Mouse (Mus musculus): ENCODE measurements around the gene Ulk4. TPM values are rescaled to one million over a fixed set of nuclear protein-coding genes. Genes with fewer than 3 reads are reported as not detected.

Ulk4 gene
- total and polyA plus RNA-seq, 3 experiments, result 26.6 to 31.1 TPM; not detected in 1

DNA sequence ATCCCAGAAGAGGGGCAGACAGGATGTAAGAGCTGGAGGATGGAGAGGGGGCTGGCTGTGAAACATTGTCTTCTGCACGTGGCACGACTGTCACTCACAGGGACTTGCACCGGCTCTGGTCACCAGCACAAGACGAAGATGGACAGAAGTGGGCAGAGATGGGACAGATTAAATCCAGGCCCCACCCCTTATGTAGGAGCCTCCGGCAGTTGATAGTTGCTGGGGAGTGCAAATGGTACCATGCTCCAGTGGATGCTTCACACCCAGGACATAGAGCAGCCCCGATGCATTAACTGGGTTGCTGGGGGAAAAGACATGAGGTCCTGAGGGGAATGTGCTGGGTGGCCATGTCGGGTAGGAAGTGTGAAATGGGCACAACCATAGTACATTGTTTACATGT is 18.2 kb upstream of the Ulk4 start:
- Histone ChIP-seq H3K9me3 (replicated peaks; ENCODE audit: insufficient read depth, low read length) (no peaks in the 10 kb centered on the region), H3K36me3 (ENCODE audit: control insufficient read depth in 1 of 2, insufficient read depth in 2 of 2, low read length in 2 of 2) (peaks cover 0 to 11% of the 10 kb centered on the region in 2 experiments; a peak in 2 of 4 replicates), H3K4me3 (ENCODE audit: control insufficient read depth in 1 of 2, insufficient read depth in 1 of 2, low read depth in 2 of 2, low read length in 2 of 2) (no peak overlapping the region), H3K27me3 (ENCODE audit: control insufficient read depth in 1 of 2, insufficient read depth in 2 of 2, low read length in 2 of 2) (peaks cover 0 to 2% of the 10 kb centered on the region in 2 experiments; a peak in 1 of 4 replicates), H3K9ac (ENCODE audit: control insufficient read depth, low read depth, low read length, poor library complexity, severe bottlenecking) (no peak overlapping the region), H3K27ac (ENCODE audit: control insufficient read depth, low read depth, low read length) (no peak overlapping the region), H3K4me1 (ENCODE audit: control insufficient read depth in 1 of 2, insufficient read depth in 2 of 2, low read length in 2 of 2) (peaks cover 3 to 18% of the 10 kb centered on the region in 2 experiments), H3K79me2 (ENCODE audit: control insufficient read depth, insufficient read depth, low read length, poor library complexity) (peaks cover 19% of the 10 kb centered on the region)
- TF ChIP-seq ZC3H11A (IDR thresholded peaks at IDR 0.05; ENCODE audit: low read depth, low read length), result no peak
- no peak for TF ChIP-seq TAL1 (IDR thresholded peaks at IDR 0.05; ENCODE audit: low read length)
- TF ChIP-seq ZKSCAN1 (IDR thresholded peaks at IDR 0.05; ENCODE audit: low read depth, low read length), result no peak
- no peak for DNase-seq (ENCODE audit: low read depth, low spot score)

DNA sequence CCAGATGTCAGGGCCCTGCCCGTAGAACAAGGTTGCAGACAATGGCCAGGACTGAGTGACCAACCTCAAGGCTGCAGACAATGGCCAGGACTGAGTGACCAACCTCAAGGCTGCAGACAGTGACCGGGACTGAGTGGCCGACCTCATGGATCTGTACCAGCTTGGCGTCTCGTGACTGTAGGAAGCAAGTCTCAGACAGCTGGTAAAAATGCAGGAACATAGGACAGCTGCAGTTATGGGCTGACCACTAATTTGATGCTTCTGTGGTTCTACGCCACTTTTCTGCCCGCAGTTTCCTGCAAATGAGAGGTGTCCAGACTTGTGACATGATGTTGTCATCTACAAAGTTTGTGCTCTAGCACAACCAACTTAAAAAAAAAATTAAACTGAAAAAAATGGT is 16.2 kb upstream of the Ulk4 start:
- Histone ChIP-seq H3K4me3 (ENCODE audit: control insufficient read depth in 1 of 2, insufficient read depth in 1 of 2, low read depth in 2 of 2, low read length in 2 of 2) (no peak overlapping the region), H3K36me3 (ENCODE audit: control insufficient read depth in 1 of 2, insufficient read depth in 2 of 2, low read length in 2 of 2) (peaks cover 0 to 4% of the 10 kb centered on the region in 2 experiments; a peak in 1 of 4 replicates), H3K9me3 (replicated peaks; ENCODE audit: insufficient read depth, low read length) (no peaks in the 10 kb centered on the region), H3K79me2 (ENCODE audit: control insufficient read depth, insufficient read depth, low read length, poor library complexity) (peaks cover 7% of the 10 kb centered on the region), H3K4me1 (ENCODE audit: control insufficient read depth in 1 of 2, insufficient read depth in 2 of 2, low read length in 2 of 2) (peaks cover 0 to 3% of the 10 kb centered on the region in 2 experiments; a peak in 2 of 4 replicates), H3K9ac (ENCODE audit: control insufficient read depth, low read depth, low read length, poor library complexity, severe bottlenecking) (no peak overlapping the region), H3K27me3 (ENCODE audit: control insufficient read depth in 1 of 2, insufficient read depth in 2 of 2, low read length in 2 of 2) (peaks cover 0 to 2% of the 10 kb centered on the region in 2 experiments; a peak in 1 of 4 replicates), H3K27ac (ENCODE audit: control insufficient read depth, low read depth, low read length) (no peak overlapping the region)
- DNase-seq (ENCODE audit: low read depth, low spot score), result no peak
- TF ChIP-seq MAFK (IDR thresholded peaks at IDR 0.05; ENCODE audit: borderline replicate concordance, low read depth, low read length), result no peak
- no peak for TF ChIP-seq UBTF (IDR thresholded peaks at IDR 0.05; ENCODE audit: borderline replicate concordance, insufficient read depth, low read depth, low read length)
- no peak for TF ChIP-seq BHLHE40 (IDR thresholded peaks at IDR 0.05; ENCODE audit: borderline replicate concordance, low read depth, low read length)
- TF ChIP-seq CHD1 (IDR thresholded peaks at IDR 0.05; ENCODE audit: low read depth, low read length), result no peak
- no peak for TF ChIP-seq TBP (IDR thresholded peaks at IDR 0.05; ENCODE audit: low read depth, low read length)
- TF ChIP-seq JUND (IDR thresholded peaks at IDR 0.05; ENCODE audit: low read depth, low read length), result no peak
- no peak for TF ChIP-seq ZKSCAN1 (IDR thresholded peaks at IDR 0.05; ENCODE audit: low read depth, low read length)
- no peak for TF ChIP-seq ELF1 (IDR thresholded peaks at IDR 0.05; ENCODE audit: low read depth, low read length)
- TF ChIP-seq E2F4 (IDR thresholded peaks at IDR 0.05; ENCODE audit: borderline replicate concordance, low read depth, low read length), result no peak
- TF ChIP-seq MEF2A (IDR thresholded peaks at IDR 0.05; ENCODE audit: extremely low read depth, insufficient replicate concordance, low read depth, low read length, poor library complexity, severe bottlenecking), result no peak
- TF ChIP-seq MYC (IDR thresholded peaks at IDR 0.05; ENCODE audit: low read depth, low read length), result no peak

DNA sequence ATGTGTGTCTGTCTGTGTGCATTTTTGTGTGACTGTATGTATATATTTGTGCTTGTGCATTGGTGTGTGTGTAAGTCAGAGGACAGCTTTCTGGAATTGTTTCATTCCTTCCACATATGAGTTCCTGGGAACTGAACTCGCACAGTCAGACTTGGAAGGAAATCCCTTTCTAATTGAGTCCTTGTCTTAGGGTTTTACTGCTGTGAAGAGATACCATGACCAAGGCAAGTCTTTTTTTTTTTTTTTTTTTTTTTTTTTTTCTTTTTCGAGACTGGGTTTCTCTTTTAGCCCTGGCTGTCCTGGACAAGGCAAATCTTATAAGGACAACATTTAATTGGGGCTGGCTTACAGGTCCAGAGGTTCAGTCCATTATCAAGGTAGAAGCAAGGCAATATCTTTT is 14.3 kb upstream of the Ulk4 start:
- Histone ChIP-seq H3K79me2 (ENCODE audit: control insufficient read depth, insufficient read depth, low read length, poor library complexity) (no peaks in the 10 kb centered on the region), H3K9me3 (replicated peaks; ENCODE audit: insufficient read depth, low read length) (no peaks in the 10 kb centered on the region)

More for the DNA sequence above, 14.3 kb upstream of the Ulk4 start:
- H3K36me3 ChIP-seq (ENCODE audit: control insufficient read depth in 1 of 2, insufficient read depth in 2 of 2, low read length in 2 of 2), result peaks cover 0 to 4% of the 10 kb centered on the region in 2 experiments; a peak in 1 of 4 replicates
- TF ChIP-seq RCOR1 (IDR thresholded peaks at IDR 0.05; ENCODE audit: low read depth, low read length) (no peak), ZNF384 (IDR thresholded peaks at IDR 0.05; ENCODE audit: low read depth, low read length) (peak; percentile 69)
- peaks cover 4 to 6% of the 10 kb centered on the region in 2 experiments; a peak in 2 of 4 replicates for H3K4me1 ChIP-seq (ENCODE audit: control insufficient read depth in 1 of 2, insufficient read depth in 2 of 2, low read length in 2 of 2)
- no peak for DNase-seq (ENCODE audit: low read depth, low spot score)
- H3K4me3 ChIP-seq (ENCODE audit: control insufficient read depth in 1 of 2, insufficient read depth in 1 of 2, low read depth in 2 of 2, low read length in 2 of 2), result no peak overlapping the region
- peaks cover 0 to 2% of the 10 kb centered on the region in 2 experiments; a peak in 1 of 4 replicates for H3K27me3 ChIP-seq (ENCODE audit: control insufficient read depth in 1 of 2, insufficient read depth in 2 of 2, low read length in 2 of 2)
- H3K27ac ChIP-seq (ENCODE audit: control insufficient read depth, low read depth, low read length), result no peak overlapping the region
- no peak overlapping the region for H3K9ac ChIP-seq (ENCODE audit: control insufficient read depth, low read depth, low read length, poor library complexity, severe bottlenecking)
